Mouse (Mus musculus): ENCODE measurements around the gene Serhl. TPM values are rescaled to one million over a fixed set of nuclear protein-coding genes. Genes with fewer than 3 reads are reported as not detected.

Gene Serhl
- polyA plus RNA-seq, 3 experiments from 2014 or later, result 63.6 to 95.2 (median 80.0) TPM

DNA sequence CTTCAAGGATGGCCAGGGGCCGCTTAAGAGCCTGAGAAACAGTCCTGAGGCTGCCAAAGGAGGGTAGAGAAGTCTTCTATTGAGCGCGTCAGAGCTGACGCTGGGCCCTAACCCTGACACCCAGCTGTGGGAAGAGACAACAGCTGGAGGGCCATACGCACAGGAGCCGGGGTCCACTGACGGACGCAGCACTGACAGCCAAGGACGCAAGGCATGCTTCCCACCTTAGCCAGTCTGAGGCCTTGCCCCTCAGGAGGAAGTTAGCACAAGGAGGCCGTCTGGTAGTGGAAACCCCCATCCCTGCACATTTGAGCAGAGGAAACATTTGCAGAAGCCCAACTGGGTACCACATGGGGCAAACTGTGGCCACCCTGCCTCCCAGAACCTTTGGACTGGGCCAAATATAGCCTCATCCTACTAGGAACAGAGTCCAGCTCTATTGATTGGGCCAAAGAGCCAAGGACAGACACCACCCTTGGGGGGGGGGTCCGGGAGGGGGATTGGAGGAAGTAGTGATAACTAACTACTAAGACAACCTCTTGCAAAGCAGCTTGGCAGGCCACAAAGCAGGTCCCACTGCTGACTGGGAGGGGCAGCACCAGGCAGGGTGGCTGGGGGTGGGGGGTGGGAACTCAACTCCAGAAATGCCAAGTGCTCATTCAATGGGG, 73.6 kb downstream of the Serhl start:
- no peak for ATAC-seq

DNA sequence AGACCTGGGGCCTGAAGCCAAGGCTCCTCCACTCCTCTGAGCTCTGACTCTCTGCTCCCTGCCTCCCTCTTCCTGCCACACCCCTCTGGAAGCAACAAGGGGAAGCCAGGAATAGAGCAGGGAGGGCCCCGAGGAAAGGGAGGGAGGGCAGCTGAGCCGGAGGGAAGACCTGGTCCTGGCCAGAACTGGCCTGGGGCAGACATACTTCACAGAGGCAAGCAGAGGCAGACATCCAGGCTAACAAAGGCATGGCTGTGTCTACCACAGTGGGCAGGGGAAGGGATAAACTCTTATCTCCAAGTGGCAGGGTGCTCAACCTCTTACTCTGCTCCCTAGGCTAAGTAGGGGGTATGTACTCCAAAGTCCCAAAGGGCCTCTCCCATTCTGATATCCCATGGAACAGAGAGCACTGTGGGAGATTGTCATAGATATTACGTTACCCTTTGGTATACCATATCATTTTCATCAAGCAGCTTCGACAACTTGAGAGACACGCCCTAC, 75.7 kb downstream of the Serhl start:
- no peak for ATAC-seq

GRCm38 (mm10) chr15:83165526-83166315, 76.4 kb downstream of the Serhl start:
- no peak for ATAC-seq

Other genes with a start within 250 kb of the Serhl start
- 10 to 100 TPM; 13.1 to 21.1 (median 13.8) TPM for gene Tcf20, start 101.6 kb upstream of the Serhl start, polyA plus RNA-seq (2017; shearing (Covaris generic))
- gene Nfam1, start 56.2 kb upstream of the Serhl start, polyA plus RNA-seq (2017; shearing (Covaris generic)), result under 1 TPM in 2 of 3 experiments, not detected in 1; 0.26 to 0.92 TPM
- gene Rrp7a, start 33.3 kb downstream of the Serhl start, polyA plus RNA-seq (2017; shearing (Covaris generic)), result 10 to 100 TPM; 70.6 to 86.9 (median 82.4) TPM
- 100 to 1,000 TPM; 162 to 203 (median 174) TPM for gene Poldip3, start 59.9 kb downstream of the Serhl start, polyA plus RNA-seq (2017; shearing (Covaris generic))
- gene Cyb5r3, start 83.1 kb downstream of the Serhl start, polyA plus RNA-seq (2017; shearing (Covaris generic)), result 10 to 100 TPM; 58.4 to 85.8 (median 76.2) TPM
- not detected for gene A4galt, start 162.3 kb downstream of the Serhl start, polyA plus RNA-seq (2017; shearing (Covaris generic))

Measured in inflammation-experienced regulatory T-cells, adult 6 months (primary cell).